Mouse (Mus musculus) neutrophil, adult 5-6 weeks (primary cell): ENCODE data around the gene Pip5k1c. TPM values are rescaled to one million over a fixed set of nuclear protein-coding genes. Genes with fewer than 3 reads are reported as not detected.
A peak's percentile ranks its signal among the peaks of the same experiment; 100 is the strongest.

Experiments
- ATAC-seq: fragments of 151-379, 151-347 bp; 2 replicates; pipeline ENCODE4 v1.8.0; 2017; ENCODE audit warnings: mild to moderate bottlenecking, moderate TSS enrichment; ENCODE audit not compliant: insufficient number of reproducible peaks, poor library complexity, low FRiP score, severe bottlenecking; ENCODE audit errors: extremely low read depth
- total RNA-seq: library from RNA; stranded (forward); fragments of 200-1000 nt; gene quantifications from 2 replicates; pipeline ENCODE4 v1.2.3, GENCODE M21; 2017

Pip5k1c gene
- total RNA-seq, 1 experiment from 2014 or later, result 98.0 TPM

DNA sequence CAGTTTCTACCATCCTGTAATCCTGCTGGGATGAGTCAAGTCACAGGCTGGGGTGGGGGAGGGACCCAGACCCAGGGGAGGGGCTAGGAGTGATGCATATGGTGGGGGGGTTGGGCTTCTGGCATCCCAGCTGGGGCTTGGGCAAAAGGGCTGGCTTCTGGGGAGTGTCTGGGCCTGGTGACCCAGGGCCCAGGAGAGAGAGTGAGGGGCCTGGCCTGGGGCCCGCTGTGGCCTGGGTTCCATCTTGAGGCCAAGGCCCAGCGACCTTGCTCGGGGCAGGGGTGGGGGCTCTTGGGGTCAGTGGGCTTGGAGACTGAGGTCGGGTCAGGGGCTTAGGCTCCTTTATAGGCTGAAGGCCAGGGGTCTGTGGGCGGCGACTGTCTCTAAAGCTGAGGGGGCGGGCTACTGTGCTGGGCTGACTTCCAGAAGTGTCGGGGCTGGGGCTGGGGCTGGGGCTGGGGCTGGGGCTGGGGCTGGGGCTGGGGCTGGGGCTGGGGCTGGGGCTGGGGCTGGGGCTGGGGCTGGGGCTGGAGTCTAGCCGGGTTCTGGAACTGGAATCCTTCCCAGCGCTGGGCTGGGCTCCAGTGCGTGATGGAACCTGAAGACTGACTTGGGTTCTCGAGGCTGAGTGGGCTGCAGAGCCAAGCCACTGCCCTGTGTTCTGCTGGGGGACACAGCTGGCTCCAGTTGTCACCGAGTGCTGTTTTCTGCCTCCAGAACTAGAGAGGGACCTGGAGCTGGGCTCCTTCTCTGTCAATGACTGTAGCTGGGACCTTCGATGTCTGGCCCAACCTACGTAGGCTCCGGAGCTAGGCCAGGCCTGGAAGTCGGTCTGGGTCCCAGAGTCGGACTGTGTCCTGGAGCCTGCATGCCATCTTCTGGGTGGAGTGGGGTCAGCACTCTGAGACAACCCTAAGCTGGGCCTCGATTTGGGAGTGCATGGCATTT is 42.9 kb downstream of the Pip5k1c start:
- ATAC-seq, result no peak

DNA sequence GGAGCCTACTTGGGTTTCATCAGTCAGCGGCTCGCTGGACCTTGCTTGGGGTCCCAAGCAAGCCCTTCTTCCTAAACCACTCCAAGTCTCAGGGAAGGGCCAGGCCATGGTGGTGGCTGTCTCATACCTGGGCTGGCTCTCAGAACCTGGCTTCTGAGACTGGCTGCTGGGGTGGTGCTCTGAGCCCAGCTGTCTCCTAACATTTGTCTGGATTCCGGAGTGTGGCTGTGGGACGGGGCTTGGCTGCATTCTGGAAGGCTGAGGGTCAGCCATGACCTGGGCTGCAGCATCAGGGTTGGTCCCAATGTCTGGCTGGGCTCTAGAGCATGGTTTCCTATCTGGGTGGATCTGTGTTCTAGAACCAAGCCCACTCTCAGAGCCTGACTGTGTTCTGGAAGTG is 43.8 kb downstream of the Pip5k1c start:
- no peak for ATAC-seq

DNA sequence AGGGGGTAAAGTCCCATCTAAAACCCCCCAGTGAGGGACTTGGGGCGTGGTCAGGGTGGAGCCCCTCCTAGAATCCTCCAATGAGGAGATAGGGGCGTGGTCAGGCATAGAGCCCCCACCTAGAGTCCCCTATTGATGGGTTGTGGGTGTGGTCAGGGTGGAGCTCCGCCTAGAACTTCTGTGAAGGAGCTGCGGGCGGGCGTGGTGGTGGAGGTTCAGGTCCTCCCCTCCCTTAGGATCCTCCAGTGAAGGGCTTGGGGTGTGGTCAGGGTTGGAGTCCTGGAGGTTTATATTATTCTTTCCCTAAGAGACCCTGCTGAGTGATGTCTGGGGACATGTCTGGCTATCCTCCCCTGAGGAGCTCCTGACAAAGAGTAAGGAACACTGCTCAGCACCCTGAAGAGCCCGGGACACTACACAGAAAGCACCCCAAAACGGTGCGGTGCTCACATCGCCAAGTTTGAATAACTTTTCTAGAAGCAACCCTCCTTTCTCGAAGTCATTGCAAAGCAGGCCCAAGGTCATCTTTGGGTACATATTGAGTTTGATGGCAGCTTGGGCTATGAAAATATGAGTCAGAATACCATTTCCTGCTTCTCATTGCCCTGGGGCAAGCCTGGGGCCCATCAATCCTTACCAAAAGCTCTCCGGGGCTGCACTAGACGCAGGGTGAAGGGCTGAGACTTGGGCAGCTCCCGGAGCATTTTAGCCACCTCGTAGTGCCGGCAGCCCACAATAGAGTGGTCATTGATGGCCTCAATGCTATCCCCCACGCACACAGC is 48.0 kb downstream of the Pip5k1c start:
- ATAC-seq, result no peak

DNA sequence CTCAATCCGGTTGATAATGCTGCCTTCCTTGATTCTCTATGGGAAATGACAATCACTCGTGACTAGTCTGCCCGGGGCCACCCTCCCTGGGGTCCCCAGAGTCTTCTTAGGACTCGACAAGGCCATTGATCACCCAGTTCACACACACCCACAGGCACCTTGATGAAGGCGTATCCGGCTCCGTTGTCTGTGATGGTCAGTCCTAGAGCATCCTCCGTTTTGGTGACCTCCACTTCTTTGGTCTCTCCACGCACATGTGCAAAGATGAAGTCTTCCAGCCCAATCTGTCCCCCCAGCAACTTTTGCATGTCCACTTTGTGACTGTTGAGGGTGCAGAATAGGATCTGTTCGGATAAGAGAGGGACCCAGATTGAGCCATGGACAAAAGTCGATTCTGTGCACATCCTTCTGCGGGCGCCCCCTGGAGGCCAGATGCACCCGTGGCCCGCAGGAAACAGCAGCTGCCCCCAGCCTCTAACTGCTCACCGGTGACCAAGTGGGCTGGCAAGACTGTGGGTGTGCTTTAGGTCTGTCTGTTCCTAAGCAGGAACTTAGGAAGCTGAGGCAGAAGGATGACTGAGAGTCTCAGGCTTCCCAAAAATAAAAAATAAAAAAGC is 48.7 kb downstream of the Pip5k1c start:
- ATAC-seq, result peak; percentile 47

DNA sequence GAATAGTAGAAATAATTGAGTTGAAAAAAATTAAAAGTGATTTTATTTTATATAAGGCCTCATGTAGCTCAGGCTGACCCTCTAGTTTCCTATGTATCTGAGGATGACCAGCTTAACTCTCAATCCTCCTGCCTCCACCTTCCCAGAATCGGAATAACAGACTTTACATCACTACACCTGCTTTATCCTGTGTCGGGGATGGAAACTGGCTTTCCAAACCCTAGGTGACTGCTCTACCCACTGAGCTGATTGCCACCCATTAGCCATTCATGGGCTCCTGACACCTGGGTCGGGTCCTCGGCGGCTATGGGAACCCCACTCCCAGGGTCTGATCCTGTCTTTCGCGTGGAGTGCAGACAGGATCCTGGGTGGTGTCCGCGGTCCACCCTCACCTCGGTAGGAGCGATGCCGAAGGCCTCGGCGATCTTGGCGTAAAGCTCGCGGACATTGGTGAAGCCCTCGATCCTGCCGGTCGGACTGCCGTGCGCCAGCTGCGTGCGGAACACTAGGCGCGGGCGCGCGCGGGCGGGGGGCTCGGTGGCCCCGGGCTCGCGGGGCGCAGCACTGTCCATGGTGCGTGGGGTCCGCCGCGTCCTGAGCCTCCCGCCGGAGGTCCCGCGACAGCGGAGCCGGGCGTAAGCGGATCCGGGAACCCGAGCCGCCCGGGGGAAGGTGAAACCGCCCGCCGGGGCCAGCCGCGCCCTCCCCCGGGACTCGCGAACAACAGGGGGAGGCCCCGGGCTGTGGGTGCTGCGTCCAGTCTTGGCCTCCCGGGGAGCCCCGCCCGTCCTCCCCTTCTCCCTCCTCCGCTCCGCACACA is 50.1 kb downstream of the Pip5k1c start, which contains the start of gene Gipc3:
Gipc3 (minus strand) TSS at position 581 of the 820 bp plus-strand sequence.
- no peak for ATAC-seq

DNA sequence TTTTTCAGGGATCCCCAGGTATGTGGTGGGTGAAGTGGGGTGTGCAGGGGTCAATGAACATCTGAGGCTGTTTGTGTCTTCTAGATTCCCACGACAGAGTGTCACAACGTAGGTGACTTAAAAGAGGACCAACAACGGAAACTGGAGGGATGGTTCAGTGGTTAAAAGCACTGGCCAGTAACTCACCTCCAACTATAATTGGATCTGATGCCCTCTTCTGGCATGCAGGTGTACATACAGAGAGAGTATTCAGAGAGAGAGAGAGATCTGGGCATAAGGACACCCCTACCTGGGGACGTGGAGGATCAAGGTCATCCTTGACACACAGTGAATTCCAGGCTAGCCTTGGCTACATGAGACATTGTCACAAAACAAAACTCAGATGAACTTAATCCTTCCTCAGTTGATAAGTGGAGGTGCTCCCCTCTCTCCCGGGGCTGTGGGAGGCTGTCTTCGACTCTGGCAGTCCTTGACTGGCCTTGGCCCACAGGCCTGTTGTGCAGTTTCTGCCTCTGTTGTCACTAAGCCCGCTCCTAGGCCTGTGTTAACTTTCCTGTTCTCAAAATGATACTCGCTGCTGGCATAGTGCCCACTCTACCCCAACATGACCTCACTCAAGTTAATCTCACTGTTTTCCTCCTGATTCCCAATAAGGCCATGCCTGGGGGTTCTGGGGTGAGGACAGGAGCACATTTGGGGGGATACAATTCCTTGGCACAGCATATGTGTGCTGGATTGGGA is 51.8 kb downstream of the Pip5k1c start:
- ATAC-seq, result peak; percentile 37

DNA sequence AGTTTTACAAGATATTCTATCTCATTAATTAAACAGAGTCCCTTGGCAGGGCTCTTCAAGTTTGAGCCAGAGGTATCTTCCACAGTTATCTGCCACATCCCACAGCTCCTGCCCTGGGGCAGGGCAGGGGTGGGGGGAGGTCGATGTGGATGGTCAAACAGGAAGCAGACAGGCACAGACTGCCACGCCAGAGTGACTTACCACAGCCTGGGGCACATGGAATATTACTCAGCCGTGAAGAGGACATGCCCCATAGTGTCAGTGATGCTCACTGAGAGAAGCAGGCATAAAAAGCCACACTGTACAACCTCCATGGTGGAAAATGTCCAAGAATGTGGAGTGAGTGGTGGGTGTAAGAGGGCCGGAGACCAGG is 52.4 kb downstream of the Pip5k1c start:
- no peak for ATAC-seq

DNA sequence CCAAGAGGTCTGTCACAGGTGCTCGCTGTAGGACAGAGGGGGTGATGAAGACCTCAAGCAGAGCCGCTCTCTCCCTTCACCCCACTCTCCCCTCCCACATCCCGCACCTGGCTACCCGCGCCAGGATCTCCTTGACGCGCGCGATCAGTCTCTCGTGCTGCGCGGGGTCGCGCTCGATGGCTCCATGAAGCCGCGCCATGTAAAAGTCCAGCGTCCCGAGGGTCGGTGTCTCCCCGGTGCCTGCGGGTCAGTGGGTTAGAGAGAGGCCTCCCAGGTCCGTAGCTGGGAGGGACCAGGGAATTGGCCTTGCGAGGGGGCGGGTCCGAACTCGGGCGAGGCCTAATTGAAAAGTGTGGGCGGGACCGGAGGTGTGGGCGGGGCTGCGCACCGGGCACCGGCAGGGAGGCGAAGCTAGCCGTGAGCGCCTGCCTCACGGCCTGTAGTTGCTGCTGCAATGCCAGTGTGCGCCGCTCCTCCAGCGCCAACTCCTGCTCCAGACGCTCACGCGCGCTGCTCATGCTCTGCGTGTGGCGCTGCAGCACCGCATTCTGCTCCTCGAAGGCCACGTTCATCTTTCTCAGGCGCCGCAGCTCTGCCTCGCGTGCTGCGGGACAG is 53.8 kb downstream of the Pip5k1c start:
- no peak for ATAC-seq

DNA sequence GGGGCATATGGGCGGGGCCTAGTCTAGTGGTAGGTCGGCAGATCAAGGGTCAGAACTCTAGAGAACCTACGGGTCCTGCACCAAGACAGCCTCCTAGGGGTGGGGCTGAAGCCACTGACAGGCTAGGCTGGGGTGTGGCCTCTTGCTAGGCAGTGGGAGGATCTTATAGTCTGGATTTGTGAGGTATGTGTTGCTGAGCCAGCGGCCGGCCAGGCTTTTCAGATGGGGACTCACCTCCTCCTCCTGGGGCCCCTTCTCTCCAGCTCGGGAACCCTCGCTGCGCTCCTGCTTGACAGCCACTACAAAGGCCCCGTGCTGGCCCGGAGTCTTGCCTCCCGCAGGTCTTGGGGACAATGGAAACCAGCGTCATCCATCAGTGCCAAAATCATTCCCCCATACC is 56.4 kb downstream of the Pip5k1c start:
- ATAC-seq, result no peak

DNA sequence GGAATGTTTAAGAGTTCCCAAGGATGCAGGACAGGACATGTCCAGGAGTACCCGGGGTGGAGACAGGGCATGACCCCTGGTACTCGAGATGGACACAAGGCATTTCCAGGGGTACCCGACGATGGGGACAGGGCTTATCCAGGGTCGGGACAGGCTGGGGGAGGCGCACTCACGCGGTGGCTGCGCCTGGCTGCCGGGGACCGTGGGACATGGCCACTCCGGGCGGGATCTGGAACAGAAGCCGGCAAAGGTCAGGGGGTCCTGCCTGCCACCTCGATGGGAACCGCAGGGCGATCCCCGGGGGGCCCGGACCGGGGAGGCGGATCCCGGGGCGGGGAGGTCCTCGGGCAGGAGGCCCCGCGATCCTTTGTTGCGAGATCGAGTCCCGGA is 57.2 kb downstream of the Pip5k1c start:
- ATAC-seq, result no peak

DNA sequence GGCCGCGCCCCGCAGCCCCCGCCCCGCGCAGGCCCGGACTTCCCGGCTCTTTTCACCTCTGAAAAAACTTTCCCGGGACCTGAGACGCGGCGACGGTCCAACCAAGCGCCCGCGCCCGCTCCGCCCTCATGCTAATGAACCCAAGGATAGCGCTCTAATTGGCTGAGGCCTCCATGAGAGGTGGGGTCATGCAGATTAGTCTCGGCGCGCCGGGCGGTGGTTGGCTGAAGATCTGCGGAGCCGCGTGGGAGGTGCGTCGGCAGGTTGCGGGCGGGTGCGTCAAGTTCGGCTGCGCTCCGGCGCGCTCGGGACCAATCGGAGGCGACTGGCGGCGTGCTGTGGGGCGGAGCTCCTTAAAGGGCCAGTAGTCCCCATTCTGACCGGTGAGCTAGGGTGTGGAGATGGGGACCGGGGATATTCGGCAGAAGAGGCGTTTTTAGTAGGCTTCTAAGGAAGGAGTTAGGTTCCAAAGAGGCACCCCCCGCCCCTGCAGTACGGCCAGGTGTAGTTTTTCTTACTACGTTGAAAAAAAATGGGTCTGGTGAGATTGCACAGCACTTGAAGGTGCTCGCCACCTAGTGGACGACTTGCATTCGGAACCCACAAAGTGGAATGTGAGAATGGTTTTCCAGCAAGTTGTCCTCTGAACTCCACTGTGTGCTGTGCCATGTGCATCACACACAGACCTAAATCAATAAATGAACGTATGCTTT is 57.7 kb downstream of the Pip5k1c start, which contains the start of gene Hmg20b:
Hmg20b (minus strand) TSS at position 130 of the 713 bp plus-strand sequence.
- ATAC-seq, result peak; percentile 94

DNA sequence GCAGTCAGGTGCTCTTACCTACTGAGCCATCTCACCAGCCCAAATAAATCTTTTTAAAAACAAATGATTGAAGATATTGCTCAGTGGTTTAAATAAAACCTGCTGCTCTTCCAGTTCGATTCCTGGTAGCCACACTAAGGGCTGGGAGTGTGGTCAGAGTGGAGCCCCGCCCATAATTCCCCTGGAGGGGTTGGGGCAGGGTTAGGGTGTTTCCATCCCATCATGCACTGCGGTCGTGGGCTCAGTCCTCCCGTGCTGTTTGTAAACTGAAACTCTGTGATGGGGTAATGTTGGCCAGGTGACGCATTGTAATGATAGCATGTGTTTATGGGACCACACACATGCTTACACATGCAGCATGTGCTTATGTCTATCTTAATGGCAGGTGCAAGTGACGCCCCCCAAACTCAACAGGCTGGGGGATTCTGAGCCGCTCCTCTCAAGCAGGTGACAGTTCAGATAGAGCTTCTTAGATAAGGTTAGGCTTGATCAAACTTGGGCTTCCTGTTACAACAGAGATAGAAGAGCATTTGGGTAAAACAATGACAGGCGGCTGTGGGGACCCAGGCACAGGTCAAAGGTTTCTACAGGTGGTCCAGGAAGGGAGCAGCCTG is 59.0 kb downstream of the Pip5k1c start:
- ATAC-seq, result no peak

DNA sequence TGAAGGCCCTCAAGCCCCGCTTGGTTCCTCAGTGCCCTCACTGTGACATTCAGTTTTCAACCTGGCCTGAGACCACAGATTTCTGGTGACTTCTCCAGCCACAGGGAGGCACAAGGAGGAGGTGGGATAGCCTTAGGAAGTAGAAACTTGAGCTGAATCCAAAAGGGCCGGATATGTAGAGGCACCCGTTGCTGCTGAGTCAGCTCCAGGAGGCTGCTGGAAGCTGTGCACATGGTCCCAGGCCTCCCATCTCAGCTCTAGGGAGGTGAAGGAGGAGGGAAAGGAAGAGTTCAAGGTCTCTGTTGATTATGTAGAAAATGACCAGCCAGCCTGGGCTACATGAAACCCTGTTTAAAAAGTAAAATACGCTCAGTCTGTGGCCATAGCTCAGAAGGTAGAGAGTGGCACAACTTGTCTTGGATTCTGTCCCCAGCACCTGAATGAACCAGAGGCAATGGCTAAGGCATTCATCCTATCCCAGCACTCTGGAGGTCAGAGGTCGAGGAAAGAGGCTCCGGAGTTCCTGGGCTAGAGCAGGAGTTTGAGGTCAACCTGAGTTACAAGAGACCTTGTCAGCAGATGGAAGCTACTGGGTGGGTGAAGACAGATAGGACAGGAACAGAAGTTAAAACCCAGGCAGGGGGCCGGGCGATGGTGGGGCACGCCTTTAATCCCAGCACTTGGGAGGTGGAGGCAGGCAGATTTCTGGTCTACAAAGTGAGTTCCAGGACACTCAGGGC is 62.1 kb downstream of the Pip5k1c start:
- ATAC-seq, result no peak

DNA sequence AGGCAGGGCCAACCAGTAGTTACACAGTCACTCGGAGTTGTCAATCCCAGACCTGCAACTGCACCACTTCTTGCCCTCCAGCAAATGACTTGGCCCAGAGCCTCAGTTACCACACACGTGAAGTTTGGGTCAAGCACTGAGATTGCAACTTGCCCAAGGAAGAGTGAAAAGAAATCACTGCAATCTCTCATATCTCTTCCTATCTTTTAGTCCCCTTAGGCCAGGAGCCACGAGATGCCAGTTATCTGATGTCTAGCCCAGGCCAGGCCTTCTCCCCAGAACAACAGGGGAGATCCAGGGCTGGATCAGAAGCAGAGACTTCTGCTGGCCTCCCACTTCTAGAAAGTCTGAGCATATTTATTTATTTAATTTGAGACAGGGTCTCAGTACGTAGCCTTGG is 62.8 kb downstream of the Pip5k1c start:
- no peak for ATAC-seq

DNA sequence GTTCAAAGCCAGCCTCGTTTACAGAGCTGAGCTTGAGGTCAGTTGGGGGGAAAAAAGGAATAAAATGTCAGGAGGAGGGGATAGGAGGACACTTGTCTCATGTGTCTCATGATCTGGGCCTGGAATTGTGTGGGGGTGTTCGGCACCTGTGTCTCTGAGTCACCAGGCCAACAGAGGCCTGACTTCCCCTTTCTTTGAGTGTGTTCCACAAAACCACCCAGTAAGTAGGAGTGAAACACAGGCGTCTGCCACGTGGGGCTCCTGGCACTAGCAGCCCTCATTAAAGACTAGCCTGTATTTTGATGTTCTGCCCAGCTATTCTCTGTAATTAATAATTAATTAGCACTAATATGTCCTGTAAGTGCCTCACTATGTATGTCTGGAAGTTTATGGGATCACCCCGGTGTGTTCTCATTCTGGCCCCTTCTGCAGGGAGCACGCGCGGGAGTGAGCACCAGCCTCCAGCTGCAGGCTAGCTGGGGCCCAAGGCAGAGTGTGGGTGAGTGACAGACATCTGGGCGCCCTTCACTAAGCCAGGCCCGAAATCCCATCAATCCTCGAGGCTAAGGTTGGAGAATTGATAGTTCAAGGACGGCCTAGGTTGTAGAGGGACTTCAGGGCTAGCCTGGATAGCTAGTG is 63.7 kb downstream of the Pip5k1c start:
- ATAC-seq, result peak; percentile 73
